Mouse (Mus musculus) thymus, adult 2 months (tissue): ENCODE data around the gene Slc5a6. TPM values are rescaled to one million over a fixed set of nuclear protein-coding genes. Genes with fewer than 3 reads are reported as not detected.
"Not testable (repeated sequence)": the region's sequence is repeated elsewhere in the genome, so short reads cannot be mapped to it uniquely, and the experiment has no call there.

Source experiments
- DNase-seq: peaks from one replicate; pipeline ENCODE4 v3.0.0; 2021
- H3K27ac ChIP-seq: fragments of 200-500 bp; 2 replicates; pipeline ENCODE4 v1.5.1; 2012; ENCODE audit warnings: low read length, control low read depth; ENCODE audit not compliant: control insufficient read depth, insufficient read depth
- H3K27me3 ChIP-seq: fragments of 200-500 bp; 2 replicates; pipeline ENCODE4 v1.6.1; 2012; ENCODE audit warnings: mild to moderate bottlenecking, low read length, moderate library complexity, mixed read lengths; ENCODE audit not compliant: control insufficient read depth, insufficient read depth
- H3K36me3 ChIP-seq: fragments of 200-500 bp; 2 replicates; pipeline ENCODE4 v1.6.1; 2012; ENCODE audit warnings: mild to moderate bottlenecking, low read length, moderate library complexity; ENCODE audit not compliant: control insufficient read depth, insufficient read depth
- H3K4me1 ChIP-seq: fragments of 200-500 bp; replicated peaks from 2 replicates; pipeline ENCODE4 v1.6.1; 2012; ENCODE audit warnings: low read length; ENCODE audit not compliant: control insufficient read depth, insufficient read depth
- H3K4me3 ChIP-seq: fragments of 200-500 bp; 2 replicates; pipeline ENCODE4 v1.5.1; 2012; ENCODE audit warnings: mild to moderate bottlenecking, low read length, control low read depth, moderate library complexity; ENCODE audit not compliant: control insufficient read depth, insufficient read depth
- CTCF ChIP-seq: fragments of 200-500 bp; IDR thresholded peaks from 2 replicates; pipeline ENCODE4 v1.5.1; 2012; ENCODE audit warnings: mild to moderate bottlenecking, control low read depth, low read length, moderate library complexity, borderline replicate concordance; ENCODE audit not compliant: control insufficient read depth, poor library complexity, insufficient read depth; ENCODE audit errors: extremely low read depth
- POLR2A ChIP-seq: fragments of 200-500 bp; IDR thresholded peaks from 2 replicates; pipeline ENCODE4 v1.6.1; 2012; ENCODE audit warnings: mild to moderate bottlenecking, low read length, control low read depth, moderate library complexity; ENCODE audit not compliant: control insufficient read depth, poor library complexity, insufficient read depth; ENCODE audit errors: extremely low read depth
- WGBS: fragments of 180-500 bp; shearing (Covaris S2); methylation state at CpG from one replicate; pipeline ENCODE4 v1.1.7; 2018; 5-methylcytosine and 5-hydroxymethylcytosine counted together
- polyA plus RNA-seq: library from polyadenylated mRNA; depleted of rRNA; stranded (reverse); fragments of >200 nt; gene quantifications from 2 replicates; pipeline ENCODE4 v1.2.3, GENCODE M21; 2012

The Slc5a6 gene
- polyA plus RNA-seq, 1 experiment = 37.3 TPM

- H3K4me1 ChIP-seq = no peaks in the 10 kb centered on the region
- H3K4me3 ChIP-seq = no peak overlapping the region
- no peaks in the 10 kb centered on the region for H3K36me3 ChIP-seq
- WGBS = 85% methylated on average over 4 of the region's 4 CpGs
- no peaks in the 10 kb centered on the region for H3K27me3 ChIP-seq
- no peak overlapping the region for H3K27ac ChIP-seq
- no peak for TF ChIP-seq POLR2A
- no peak for TF ChIP-seq CTCF
- DNase-seq = no peak
These were observed 17.8 kb downstream of the Slc5a6 start for GRCm38 (mm10) chr5:31030926-31031325.

- TF ChIP-seq POLR2A = no peak
- no peak for TF ChIP-seq CTCF
- Histone ChIP-seq H3K27ac (no peak overlapping the region), H3K36me3 (no peaks in the 10 kb centered on the region), H3K27me3 (no peaks in the 10 kb centered on the region), H3K4me1 (no peaks in the 10 kb centered on the region), H3K4me3 (no peak overlapping the region)
- DNase-seq = no peak
These were observed 24.1 kb downstream of the Slc5a6 start for GRCm38 (mm10) chr5:31024641-31025040.

GRCm38 (mm10) chr5:31023254-31023653, 25.5 kb downstream of the Slc5a6 start:
- Histone ChIP-seq H3K4me3 (no peak overlapping the region), H3K4me1 (no peaks in the 10 kb centered on the region), H3K36me3 (no peaks in the 10 kb centered on the region), H3K27me3 (no peaks in the 10 kb centered on the region), H3K27ac (no peak overlapping the region)
- TF ChIP-seq CTCF (no peak), POLR2A (no peak)
- DNase-seq = no peak
- 67% methylated on average over 4 of the region's 4 CpGs for WGBS

GRCm38 (mm10) chr5:31022690-31023089, 26.0 kb downstream of the Slc5a6 start:
- Histone ChIP-seq H3K4me1 (no peaks in the 10 kb centered on the region), H3K27me3 (no peaks in the 10 kb centered on the region), H3K4me3 (no peak overlapping the region), H3K36me3 (no peaks in the 10 kb centered on the region), H3K27ac (no peak overlapping the region)
- WGBS = 83% methylated on average over 1 of the region's 1 CpGs
- no peak for DNase-seq
- no peak for TF ChIP-seq CTCF
- no peak for TF ChIP-seq POLR2A

GRCm38 (mm10) chr5:31021790-31022189, 26.9 kb downstream of the Slc5a6 start:
- not testable (repeated sequence) for H3K4me3 ChIP-seq, H3K27me3 ChIP-seq, DNase-seq, H3K36me3 ChIP-seq, H3K4me1 ChIP-seq, H3K27ac ChIP-seq
- 90% methylated on average over 5 of the region's 5 CpGs for WGBS

- DNase-seq = no peak
- WGBS = 89% methylated on average over 2 of the region's 2 CpGs
These were observed 32.8 kb downstream of the Slc5a6 start for GRCm38 (mm10) chr5:31015913-31016312.

GRCm38 (mm10) chr5:31012737-31013136, 36.0 kb downstream of the Slc5a6 start:
- peak overlapping the region; percentile 73 for H3K27ac ChIP-seq
- TF ChIP-seq CTCF (no peak), POLR2A (no peak)
- H3K36me3 ChIP-seq = no peaks in the 10 kb centered on the region
- no peaks in the 10 kb centered on the region for H3K27me3 ChIP-seq
- H3K4me3 ChIP-seq = no peak overlapping the region
- 22% methylated on average over 3 of the region's 3 CpGs for WGBS
- DNase-seq = peak; percentile 58
- H3K4me1 ChIP-seq = peaks cover 5% of the 10 kb centered on the region

More at GRCm38 (mm10) chr5:31015913-31016312, 32.8 kb downstream of the Slc5a6 start:
- Histone ChIP-seq H3K27ac (no peak overlapping the region), H3K27me3 (no peaks in the 10 kb centered on the region), H3K4me3 (no peak overlapping the region), H3K36me3 (no peaks in the 10 kb centered on the region), H3K4me1 (peaks cover 5% of the 10 kb centered on the region)
- no peak for TF ChIP-seq CTCF
- TF ChIP-seq POLR2A = no peak
